Mouse (Mus musculus): ENCODE results near the gene Kcna6.

Gene Kcna6

GRCm38 (mm10) chr6:126735806-126736205, 4.7 kb downstream of the Kcna6 start:
- in situ Hi-C loops (cut with MboI, MseI) = no loop called here

- in situ Hi-C loops (cut with MboI, MseI) = no loop called here
Observed at GRCm38 (mm10) chr6:126732645-126733044, 7.8 kb downstream of the Kcna6 start.

GRCm38 (mm10) chr6:126728803-126729202, 11.7 kb downstream of the Kcna6 start:
- in situ Hi-C loops (cut with MboI, MseI) = no loop called here

GRCm38 (mm10) chr6:126718423-126719087, 21.9 kb downstream of the Kcna6 start:
- in situ Hi-C loops (cut with MboI, MseI) = no loop called here

- in situ Hi-C loops (cut with MboI, MseI) = no loop called here
Observed at GRCm38 (mm10) chr6:126712531-126712930, 27.9 kb downstream of the Kcna6 start.

GRCm38 (mm10) chr6:126705936-126706335, 34.5 kb downstream of the Kcna6 start:
- in situ Hi-C loops (cut with MboI, MseI) = loop anchor here (5.0 kb wide), 1 partner anchor 144 kb away; no protein-coding TSS in a partner anchor

- in situ Hi-C loops (cut with MboI, MseI) = no loop called here
Observed at GRCm38 (mm10) chr6:126704430-126704829, 36.0 kb downstream of the Kcna6 start.

- in situ Hi-C loops (cut with MboI, MseI) = no loop called here
Observed at GRCm38 (mm10) chr6:126702116-126702515, 38.4 kb downstream of the Kcna6 start.

GRCm38 (mm10) chr6:126701196-126701595, 39.3 kb downstream of the Kcna6 start:
- in situ Hi-C loops (cut with MboI, MseI) = no loop called here

- in situ Hi-C loops (cut with MboI, MseI) = no loop called here
Observed at GRCm38 (mm10) chr6:126699995-126700394, 40.5 kb downstream of the Kcna6 start.

- in situ Hi-C loops (cut with MboI, MseI) = no loop called here
Observed at GRCm38 (mm10) chr6:126687120-126687519, 53.4 kb downstream of the Kcna6 start.

- in situ Hi-C loops (cut with MboI, MseI) = no loop called here
Observed at GRCm38 (mm10) chr6:126685135-126685534, 55.3 kb downstream of the Kcna6 start.

- in situ Hi-C loops (cut with MboI, MseI) = no loop called here
Observed at GRCm38 (mm10) chr6:126678961-126679360, 61.5 kb downstream of the Kcna6 start.

GRCm38 (mm10) chr6:126667001-126667400, 73.5 kb downstream of the Kcna6 start:
- in situ Hi-C loops (cut with MboI, MseI) = no loop called here

GRCm38 (mm10) chr6:126666091-126666490, 74.4 kb downstream of the Kcna6 start:
- in situ Hi-C loops (cut with MboI, MseI) = no loop called here

GRCm38 (mm10) chr6:126664569-126664968, 75.9 kb downstream of the Kcna6 start:
- in situ Hi-C loops (cut with MboI, MseI) = no loop called here

All from T-helper 1 cell (primary cell).